Mouse (Mus musculus) CH12.LX (cell line): ENCODE measurements around the gene Dtnbp1. TPM values are rescaled to one million over a fixed set of nuclear protein-coding genes. Genes with fewer than 3 reads are reported as not detected.

ENCODE experiments used
- DNase-seq: peaks from one replicate; pipeline ENCODE4 v3.0.0-alpha.2; 2013; ENCODE audit errors: extremely low read depth
- H3K27ac ChIP-seq: 2 replicates; pipeline ENCODE4 v1.5.1; 2012; ENCODE audit warnings: low read depth, mild to moderate bottlenecking, control low read depth, moderate library complexity; ENCODE audit not compliant: insufficient read depth
- H3K27me3 ChIP-seq: replicated peaks from 2 replicates; pipeline ENCODE3; 2012; ENCODE audit warnings: inconsistent platforms
- H3K36me3 ChIP-seq, 2 experiments: replicated peaks in 1 of 2; 2 replicates each; pipeline versions ENCODE3 to v1.6.1; 2012; ENCODE audit warnings: inconsistent platforms in 1 of 2, low read length in 1 of 2, mild to moderate bottlenecking in 1 of 2, mixed read lengths in 1 of 2, moderate library complexity in 1 of 2; ENCODE audit not compliant: control insufficient read depth in 1 of 2, insufficient read depth in 1 of 2
- H3K4me1 ChIP-seq, 2 experiments: 2 replicates each; pipeline ENCODE4 v1.6.1; 2012; ENCODE audit warnings: inconsistent platforms in 1 of 2, moderate library complexity in 1 of 2; ENCODE audit not compliant: insufficient read depth in 2 of 2, control insufficient read depth in 1 of 2
- H3K4me2 ChIP-seq: 2 replicates; pipeline ENCODE4 v1.6.1; 2012; ENCODE audit warnings: low read depth, mild to moderate bottlenecking, control low read depth; ENCODE audit not compliant: poor library complexity, insufficient read depth, severe bottlenecking
- H3K4me3 ChIP-seq, 3 experiments: fragments of 150-350 bp in 1 of 3; sonication (generic) in 1 of 3; replicated peaks in 1 of 3; 2 replicates each; pipeline versions ENCODE3 to v1.5.1; 2011 to 2012; ENCODE audit warnings: low read depth in 2 of 3, low read length in 2 of 3, mild to moderate bottlenecking in 2 of 3, moderate library complexity in 2 of 3, control low read depth in 1 of 3, improper control_type of control experiment in 1 of 3, inconsistent platforms in 1 of 3, mixed read lengths in 1 of 3; ENCODE audit not compliant: poor library complexity in 1 of 3
- H3K79me2 ChIP-seq: replicated peaks from 2 replicates; pipeline ENCODE4 v1.6.1; 2012; ENCODE audit warnings: mild to moderate bottlenecking, moderate library complexity; ENCODE audit not compliant: control insufficient read depth, poor library complexity, insufficient read depth, severe bottlenecking; ENCODE audit errors: extremely low read depth
- H3K9ac ChIP-seq: 2 replicates; pipeline ENCODE4 v1.6.1; 2012; ENCODE audit warnings: low read depth, mild to moderate bottlenecking, control low read depth, moderate library complexity; ENCODE audit not compliant: insufficient read depth
- H3K9me3 ChIP-seq: replicated peaks from 2 replicates; pipeline ENCODE3; 2012; ENCODE audit warnings: low read length, inconsistent platforms, mixed read lengths
- BHLHE40 ChIP-seq: IDR thresholded peaks from 2 replicates; pipeline ENCODE4 v1.6.1; 2011; ENCODE audit warnings: mild to moderate bottlenecking, low read depth, low read length, improper control_type of control experiment
- CHD1 ChIP-seq: IDR thresholded peaks from 2 replicates; pipeline ENCODE4 v1.6.1; 2012; ENCODE audit warnings: low read depth, low read length, improper control_type of control experiment, inconsistent platforms
- CHD2 ChIP-seq: IDR thresholded peaks from 2 replicates; pipeline ENCODE4 v1.6.1; 2011; ENCODE audit warnings: low read length, improper control_type of control experiment
- CTCF ChIP-seq, 2 experiments: IDR thresholded peaks in 1 of 2; conservative IDR thresholded peaks in 1 of 2; 2 replicates each; pipeline ENCODE4 v1.5.1; 2011 to 2012; ENCODE audit warnings: low read depth in 2 of 2, low read length in 2 of 2, improper control_type of control experiment in 1 of 2, inconsistent platforms in 1 of 2, mild to moderate bottlenecking in 1 of 2, moderate library complexity in 1 of 2
- EP300 ChIP-seq: IDR thresholded peaks from 2 replicates; pipeline ENCODE4 v1.6.1; 2011; ENCODE audit warnings: low read length, improper control_type of control experiment
- ETS1 ChIP-seq: conservative IDR thresholded peaks from 2 replicates; pipeline ENCODE4 v1.6.1; 2012; ENCODE audit warnings: low read depth, mild to moderate bottlenecking, inconsistent platforms, low read length, improper control_type of control experiment, moderate library complexity
- GABPA ChIP-seq: IDR thresholded peaks from 2 replicates; pipeline ENCODE4 v1.6.1; 2012; ENCODE audit warnings: low read depth, low read length, improper control_type of control experiment, inconsistent platforms; ENCODE audit not compliant: insufficient replicate concordance
- HCFC1 ChIP-seq: IDR thresholded peaks from 2 replicates; pipeline ENCODE4 v1.6.1; 2012; ENCODE audit warnings: low read depth, mild to moderate bottlenecking, inconsistent platforms, low read length, improper control_type of control experiment
- JUN ChIP-seq: IDR thresholded peaks from 2 replicates; pipeline ENCODE4 v1.6.1; 2011; ENCODE audit warnings: low read depth, mild to moderate bottlenecking, low read length, improper control_type of control experiment, moderate library complexity; ENCODE audit not compliant: insufficient read depth
- JUND ChIP-seq: conservative IDR thresholded peaks from 2 replicates; pipeline ENCODE4 v1.6.1; 2011; ENCODE audit warnings: low read depth, low read length, improper control_type of control experiment
- KAT2A ChIP-seq: IDR thresholded peaks from 2 replicates; pipeline ENCODE4 v1.6.1; 2012; ENCODE audit warnings: low read length, improper control_type of control experiment, inconsistent platforms; ENCODE audit not compliant: insufficient replicate concordance
- MAFK ChIP-seq: IDR thresholded peaks from 2 replicates; pipeline ENCODE4 v1.6.1; 2011; ENCODE audit warnings: low read length, improper control_type of control experiment; ENCODE audit not compliant: insufficient replicate concordance
- MAX ChIP-seq: IDR thresholded peaks from 2 replicates; pipeline ENCODE4 v1.6.1; 2011; ENCODE audit warnings: low read length, improper control_type of control experiment
- MEF2A ChIP-seq: IDR thresholded peaks from 2 replicates; pipeline ENCODE4 v1.6.1; 2014; ENCODE audit warnings: low read depth, mild to moderate bottlenecking, inconsistent platforms, low read length, improper control_type of control experiment, borderline replicate concordance
- NELFE ChIP-seq: IDR thresholded peaks from 2 replicates; pipeline ENCODE4 v1.6.1; 2011; ENCODE audit warnings: low read depth, low read length, improper control_type of control experiment
- PAX5 ChIP-seq: IDR thresholded peaks from 2 replicates; pipeline ENCODE4 v1.6.1; 2012; ENCODE audit warnings: low read length, inconsistent platforms, mixed read lengths
- POLR2AphosphoS2 ChIP-seq: IDR thresholded peaks from 2 replicates; pipeline ENCODE4 v1.6.1; 2011; ENCODE audit warnings: low read depth, low read length, improper control_type of control experiment
- RAD21 ChIP-seq: IDR thresholded peaks from 2 replicates; pipeline ENCODE4 v1.6.1; 2011; ENCODE audit warnings: low read depth, mild to moderate bottlenecking, low read length, improper control_type of control experiment, moderate library complexity
- TBP ChIP-seq: conservative IDR thresholded peaks from 2 replicates; pipeline ENCODE4 v1.6.1; 2011; ENCODE audit warnings: low read depth, low read length, improper control_type of control experiment
- UBTF ChIP-seq: IDR thresholded peaks from 2 replicates; pipeline ENCODE4 v1.6.1; 2012; ENCODE audit warnings: low read depth, mild to moderate bottlenecking, inconsistent platforms, low read length, improper control_type of control experiment, moderate library complexity
- USF2 ChIP-seq: conservative IDR thresholded peaks from 2 replicates; pipeline ENCODE4 v1.6.1; 2011; ENCODE audit warnings: low read depth, low read length, improper control_type of control experiment
- ZC3H11A ChIP-seq: IDR thresholded peaks from 2 replicates; pipeline ENCODE4 v1.6.1; 2012; ENCODE audit warnings: low read depth, mild to moderate bottlenecking, inconsistent platforms, low read length, improper control_type of control experiment
- ZKSCAN1 ChIP-seq: IDR thresholded peaks from 2 replicates; pipeline ENCODE4 v1.6.1; 2012; ENCODE audit warnings: low read depth, inconsistent platforms, low read length, improper control_type of control experiment, borderline replicate concordance
- ZMIZ1 ChIP-seq: IDR thresholded peaks from 2 replicates; pipeline ENCODE4 v1.6.1; 2012; ENCODE audit warnings: low read depth, mild to moderate bottlenecking, inconsistent platforms, low read length, improper control_type of control experiment
- ZNF384 ChIP-seq: IDR thresholded peaks from 2 replicates; pipeline ENCODE4 v1.6.1; 2012; ENCODE audit warnings: low read depth, low read length, improper control_type of control experiment, inconsistent platforms
- dilution Hi-C: fragments of 300-500 bp; cut with MboI; formaldehyde crosslinking; loops from 2 replicates; pipeline ENCODE4 v1.14.3; 2020; ENCODE audit warnings: low sequenced_read_pairs; ENCODE audit not compliant: extremely low pct_unique_long_range_greater_than_20kb, extremely low pct_ligation_motif_present
- in situ Hi-C: fragments of 300-500 bp; cut with MboI; formaldehyde crosslinking; loops from 3 replicates; pipeline ENCODE4 v1.14.3; 2019; ENCODE audit warnings: low sequenced_read_pairs, low pct_ligation_motif_present, low pct_unique_long_range_greater_than_20kb, mixed read lengths
- polyA plus RNA-seq: library from polyadenylated mRNA; unstranded; fragments of >175 nt; gene quantifications from 2 replicates; pipeline ENCODE4 v1.2.1, GENCODE M21; 2012; ENCODE audit warnings: low read depth; ENCODE audit not compliant: insufficient read length
- total RNA-seq, 2 experiments: library from RNA; depleted of rRNA; stranded (reverse); fragments of 300-350 nt in 1 of 2; fragments of >200 nt in 1 of 2; gene quantifications; 2 replicates each; pipeline ENCODE4 v1.2.3; 2012 to 2014

The Dtnbp1 gene
- total and polyA plus RNA-seq, 3 experiments, result 32.4 to 69.2 (median 35.9) TPM

GRCm38 (mm10) chr13:44957049-44957448 is 44.9 kb downstream of the Dtnbp1 start:
- H3K4me2 ChIP-seq, result no peak overlapping the region
- H3K27me3 ChIP-seq, result no peaks in the 10 kb centered on the region
- no peaks in the 10 kb centered on the region for H3K9me3 ChIP-seq
- no peak for TF ChIP-seq MAFK
- TF ChIP-seq, all 38 proteins: peak for 0
- Histone ChIP-seq H3K27ac (no peak overlapping the region), H3K79me2 (no peaks in the 10 kb centered on the region), H3K4me1 (no peaks in the 10 kb centered on the region), H3K36me3 (peaks cover 5 to 68% of the 10 kb centered on the region in 2 experiments), H3K9ac (no peak overlapping the region), H3K4me3 (no peak overlapping the region)
- dilution Hi-C loops, result no loop called here
- no peak for DNase-seq
- in situ Hi-C loops, result no loop called here

GRCm38 (mm10) chr13:44955781-44956180 is 46.2 kb downstream of the Dtnbp1 start:
- TF ChIP-seq PAX5 (no peak), GABPA (no peak), JUND (no peak), CHD2 (no peak), ZMIZ1 (no peak), ZNF384 (no peak), EP300 (no peak), ZKSCAN1 (no peak), MAX (no peak), USF2 (no peak), UBTF (no peak), CTCF (conservative IDR thresholded peaks at IDR 0.05 in 1 of 2, IDR thresholded peaks at IDR 0.05 in 1 of 2; ENCODE audit: low read depth in 2 of 2, low read length in 2 of 2) (no peak), TBP (no peak), KAT2A (no peak), HCFC1 (no peak)
- Histone ChIP-seq H3K36me3 (peaks cover 9 to 63% of the 10 kb centered on the region in 2 experiments), H3K79me2 (no peaks in the 10 kb centered on the region), H3K27ac (no peak overlapping the region), H3K9ac (no peak overlapping the region), H3K4me1 (no peaks in the 10 kb centered on the region), H3K27me3 (no peaks in the 10 kb centered on the region), H3K4me3 (no peak overlapping the region), H3K9me3 (no peaks in the 10 kb centered on the region), H3K4me2 (no peak overlapping the region)
- DNase-seq, result no peak
- dilution Hi-C loops (no loop called here), in situ Hi-C loops (no loop called here)

GRCm38 (mm10) chr13:44954232-44954568 is 47.7 kb downstream of the Dtnbp1 start:
- no peak overlapping the region for H3K9ac ChIP-seq
- no peak for TF ChIP-seq UBTF
- no peak for TF ChIP-seq HCFC1
- no peak for TF ChIP-seq ZC3H11A
- no peak for TF ChIP-seq NELFE
- TF ChIP-seq MEF2A, result no peak
- no peak for TF ChIP-seq BHLHE40
- no peak for TF ChIP-seq ETS1
- TF ChIP-seq JUN, result no peak
- no peak for TF ChIP-seq ZMIZ1
- TF ChIP-seq USF2, result no peak
- TF ChIP-seq RAD21, result no peak
- TF ChIP-seq MAX, result no peak
- TF ChIP-seq POLR2AphosphoS2, result no peak
- no peak for TF ChIP-seq ZNF384
- TF ChIP-seq CHD1, result no peak
- peaks cover 0 to 3% of the 10 kb centered on the region in 2 experiments; a peak in 1 of 4 replicates for H3K4me1 ChIP-seq
- no peak overlapping the region for H3K4me3 ChIP-seq
- H3K9me3 ChIP-seq, result no peaks in the 10 kb centered on the region
- H3K4me2 ChIP-seq, result no peak overlapping the region
- no peak for DNase-seq
- H3K27me3 ChIP-seq, result no peaks in the 10 kb centered on the region
- in situ Hi-C loops, result no loop called here
- no peaks in the 10 kb centered on the region for H3K79me2 ChIP-seq
- H3K27ac ChIP-seq, result no peak overlapping the region
- H3K36me3 ChIP-seq, result peaks cover 9 to 63% of the 10 kb centered on the region in 2 experiments
- dilution Hi-C loops, result no loop called here
